Mouse (Mus musculus): ENCODE results near the gene Nup153. TPM values are rescaled to one million over a fixed set of nuclear protein-coding genes. Genes with fewer than 3 reads are reported as not detected.
A peak's percentile ranks its signal among the peaks of the same experiment; 100 is the strongest.

Gene Nup153
- 62.9 and 63.4 TPM in 2 replicates for total RNA-seq (2021)
- long read RNA-seq, experiment 1, full-length matches to known transcripts = 2 of 3 reads
- long read RNA-seq, experiment 1, partial matches to known transcripts = 0 of 3 reads
- long read RNA-seq, experiment 1, other reads (novel, unspliced or antisense) = 1 of 3 reads
- long read RNA-seq, experiment 2, full-length matches to known transcripts = 3 of 4 reads
- long read RNA-seq, experiment 2, partial matches to known transcripts = 0 of 4 reads
- long read RNA-seq, experiment 2, other reads (novel, unspliced or antisense) = 1 of 4 reads

DNA sequence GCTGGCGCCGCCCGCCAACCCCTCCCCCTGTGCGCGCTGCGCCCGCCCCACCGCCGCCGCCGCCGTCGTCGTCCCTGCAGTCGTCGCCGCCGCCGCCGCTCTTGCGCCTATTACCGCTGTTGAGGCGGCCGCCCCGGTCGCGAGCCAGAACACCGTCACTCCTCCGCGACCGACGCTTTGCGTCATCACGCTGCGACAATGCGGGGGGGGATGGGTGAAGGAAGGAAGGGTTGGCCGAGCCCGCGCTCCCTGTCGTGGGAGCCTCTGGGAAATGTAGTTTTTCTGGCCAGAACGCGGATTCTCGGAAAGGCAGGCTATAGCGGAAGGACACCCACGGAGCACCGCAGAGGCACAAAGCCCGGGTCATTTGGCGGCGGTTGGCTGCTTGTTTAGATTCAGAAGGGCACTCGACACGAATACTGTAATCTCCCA is at the start of gene Nup153:
Gene Nup153 (minus strand): TSS at position 104 of the 432 bp plus-strand sequence.
- DNase-seq = peak; percentile 100

DNA sequence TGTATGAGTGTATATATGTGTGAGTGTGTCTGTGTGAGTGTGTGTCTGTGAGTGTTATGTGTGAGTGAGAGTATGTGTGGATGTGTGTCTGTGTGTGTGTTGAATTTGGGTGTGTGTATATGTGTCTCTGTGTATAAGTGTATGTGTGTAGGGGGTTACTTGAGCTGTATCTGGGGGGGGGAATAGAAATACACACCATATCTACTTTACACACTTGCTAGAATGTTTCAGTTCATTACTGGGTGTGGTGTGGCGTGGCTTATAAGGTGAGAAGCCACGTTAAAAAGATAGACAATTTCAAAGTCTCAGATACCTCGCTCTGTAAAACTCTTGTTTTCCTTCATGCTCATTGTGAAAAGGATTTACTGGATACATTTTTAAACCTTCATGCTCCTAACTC is 49.7 kb upstream of the Nup153 start:
- DNase-seq = no peak

DNA sequence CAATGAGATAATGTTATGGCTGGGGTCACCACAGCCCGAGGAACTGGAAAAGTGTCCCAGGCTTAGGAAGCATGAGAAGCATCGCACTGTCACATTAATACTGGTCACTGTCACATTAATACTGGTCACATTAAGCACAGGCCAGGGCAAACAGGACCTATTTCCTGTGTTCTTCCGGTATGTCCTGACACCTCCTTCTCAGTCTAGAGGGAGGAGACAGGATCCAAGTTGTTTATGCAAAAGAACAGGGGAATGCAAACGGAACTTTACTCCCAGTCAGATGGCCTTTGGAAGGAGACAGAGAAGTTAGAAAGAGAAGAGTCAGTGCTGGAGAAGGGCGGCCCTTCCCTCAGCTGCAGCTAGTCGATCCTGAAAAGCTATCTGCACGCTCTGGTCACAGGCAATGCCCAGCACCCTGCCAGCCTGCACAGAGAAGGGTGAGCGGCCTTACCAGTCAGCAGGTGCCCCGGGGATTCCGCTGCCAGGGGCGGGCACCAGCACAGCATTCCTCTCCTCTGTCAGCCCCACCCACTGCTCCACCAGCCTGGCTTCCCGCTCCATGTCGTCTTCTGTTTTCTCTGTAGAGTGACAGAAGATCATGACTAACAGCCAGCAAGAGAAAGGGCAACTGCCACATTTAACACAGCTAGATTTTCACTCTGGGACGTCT is 49.0 kb upstream of the Nup153 start:
- DNase-seq = peak; percentile 45

GRCm38 (mm10) chr13:46774998-46775397 is 47.3 kb upstream of the Nup153 start:
- no peak for DNase-seq

GRCm38 (mm10) chr13:46772581-46772980 is 44.8 kb upstream of the Nup153 start:
- DNase-seq = no peak

GRCm38 (mm10) chr13:46765361-46765760 is 37.6 kb upstream of the Nup153 start:
- DNase-seq = no peak

DNA sequence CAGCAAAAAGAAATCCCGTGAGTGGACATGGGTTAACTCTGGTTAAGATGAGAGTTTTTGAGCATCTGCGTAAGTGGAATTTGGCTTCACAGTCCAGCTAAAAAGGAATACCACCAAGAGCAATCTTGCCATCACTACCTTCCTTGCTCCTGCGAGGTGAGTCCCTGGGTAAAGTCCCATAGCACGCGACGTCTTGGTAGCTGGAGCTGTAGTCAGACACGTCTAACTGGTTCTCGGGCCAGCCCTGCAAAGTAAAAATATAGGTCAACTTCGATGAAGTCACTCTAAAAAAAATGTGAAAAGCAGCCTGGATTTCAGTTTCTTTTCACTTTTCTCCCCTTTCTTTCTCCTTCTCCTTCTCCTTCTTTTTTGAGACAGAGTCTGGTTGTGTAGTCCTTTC is 35.5 kb upstream of the Nup153 start:
- DNase-seq = no peak

DNA sequence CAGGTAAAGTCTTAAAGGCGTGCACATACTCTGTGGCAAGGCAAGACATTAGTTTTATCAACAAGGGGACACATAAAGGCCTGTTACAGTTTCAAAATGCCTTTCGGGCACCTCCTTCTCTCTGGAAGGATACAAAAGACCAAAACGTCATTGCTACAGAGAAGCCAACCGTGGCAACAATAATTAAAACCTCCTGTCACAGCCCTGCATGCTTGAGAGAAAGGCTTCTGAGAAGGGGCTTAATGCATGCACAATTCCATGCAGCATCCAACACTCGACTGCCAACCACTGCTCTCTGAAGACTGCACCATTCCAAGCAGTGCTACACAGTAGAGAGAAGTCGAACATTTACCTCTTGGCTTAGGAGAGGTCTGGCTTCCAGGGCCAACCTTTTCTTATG is 33.2 kb upstream of the Nup153 start:
- DNase-seq = no peak

GRCm38 (mm10) chr13:46759281-46759809 is 31.6 kb upstream of the Nup153 start:
- no peak for DNase-seq

- no peak for DNase-seq
Observed at GRCm38 (mm10) chr13:46758627-46759026, 30.9 kb upstream of the Nup153 start.

GRCm38 (mm10) chr13:46757946-46758345 is 30.2 kb upstream of the Nup153 start:
- no peak for DNase-seq

DNA sequence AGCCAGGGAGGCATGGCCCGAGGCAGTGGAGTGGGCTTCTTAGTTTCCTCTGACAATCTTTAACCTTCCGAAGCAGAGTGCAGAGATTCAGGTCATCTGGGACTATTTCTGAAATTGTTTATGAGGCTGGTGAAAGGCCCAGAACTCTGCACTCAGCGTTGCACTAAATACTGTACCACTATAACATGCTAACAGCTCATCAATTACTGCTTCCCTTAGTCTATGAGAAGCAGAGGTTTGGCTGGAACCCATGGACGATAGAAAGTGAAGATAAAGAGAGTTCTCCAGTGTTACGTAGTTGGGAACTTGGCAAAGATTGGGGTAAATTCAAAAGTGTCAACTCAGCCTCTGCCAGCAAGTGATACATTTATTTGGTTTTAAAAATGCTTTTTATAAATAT is 25.6 kb upstream of the Nup153 start:
- no peak for DNase-seq

- DNase-seq = no peak
Observed at GRCm38 (mm10) chr13:46752566-46753229, 25.0 kb upstream of the Nup153 start.

GRCm38 (mm10) chr13:46748138-46748873 is 20.6 kb upstream of the Nup153 start:
- DNase-seq = no peak

DNA sequence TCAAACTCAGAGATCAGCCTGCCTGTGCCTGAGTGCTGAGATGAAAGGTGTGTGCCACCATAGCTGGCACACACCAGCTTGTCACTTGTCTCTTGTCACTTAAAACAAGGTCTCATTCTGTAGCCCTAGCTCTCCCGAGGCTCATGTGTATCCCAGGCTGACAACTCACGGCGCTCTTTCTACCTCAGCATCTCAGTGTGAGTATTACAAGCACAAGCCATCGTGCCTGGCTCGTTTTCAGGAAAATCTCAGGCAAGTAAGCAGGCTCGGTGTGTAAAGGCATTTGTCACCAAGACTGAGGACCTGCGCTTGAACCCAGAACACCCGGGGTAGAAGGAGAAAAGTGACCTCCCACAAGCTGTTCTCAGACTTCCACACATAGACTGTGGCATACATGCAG is 16.1 kb upstream of the Nup153 start:
- DNase-seq = no peak

DNA sequence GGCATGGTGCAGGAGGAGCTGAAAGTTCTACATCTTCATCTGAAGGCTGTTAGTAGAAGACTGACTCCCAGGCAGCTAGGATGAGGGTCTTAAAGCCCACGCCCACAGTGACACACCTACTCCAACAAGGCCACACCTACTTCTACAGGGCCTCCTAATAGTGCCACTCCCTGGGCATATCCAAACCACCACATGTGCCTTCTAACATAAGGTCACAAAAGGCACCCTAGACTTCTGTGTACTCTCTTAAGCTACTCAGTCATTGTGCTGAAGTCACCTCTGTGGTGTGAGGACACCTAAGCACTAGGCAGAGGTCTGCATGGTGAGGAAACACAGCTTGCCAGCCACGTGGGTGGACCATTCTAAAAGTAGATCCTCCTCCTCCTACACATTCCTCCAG is 14.6 kb upstream of the Nup153 start:
- DNase-seq = no peak

- no peak for DNase-seq
Observed at GRCm38 (mm10) chr13:46739426-46739825, 11.7 kb upstream of the Nup153 start.

GRCm38 (mm10) chr13:46737482-46737881 is 9.7 kb upstream of the Nup153 start:
- no peak for DNase-seq

GRCm38 (mm10) chr13:46736479-46736865 is 8.7 kb upstream of the Nup153 start:
- DNase-seq = peak; percentile 28

- DNase-seq = peak; percentile 63
Observed at GRCm38 (mm10) chr13:46735808-46736478, 8.2 kb upstream of the Nup153 start.

- no peak for DNase-seq
Observed at GRCm38 (mm10) chr13:46735219-46735807, 7.6 kb upstream of the Nup153 start.
